Mouse (Mus musculus) liver (tissue): ENCODE measurements around the gene Sumo3.
A peak's percentile ranks its signal among the peaks of the same experiment; 100 is the strongest.

Source experiments
- DNase-seq: peaks from one replicate; pipeline ENCODE4 v3.0.0-alpha.2; 2020; ENCODE audit warnings: mixed read lengths

Sumo3 gene

GRCm38 (mm10) chr10:77589749-77590148 lies 16.1 kb upstream of the Sumo3 start:
- peak; percentile 14 for DNase-seq

GRCm38 (mm10) chr10:77590812-77591211 lies 15.1 kb upstream of the Sumo3 start:
- peak; percentile 84 for DNase-seq

GRCm38 (mm10) chr10:77591546-77591945 lies 14.4 kb upstream of the Sumo3 start:
- no peak for DNase-seq

- no peak for DNase-seq
These were observed 9.8 kb upstream of the Sumo3 start for GRCm38 (mm10) chr10:77596060-77596459.

- DNase-seq: no peak
These were observed 2.9 kb upstream of the Sumo3 start for GRCm38 (mm10) chr10:77603021-77603420.

- no peak for DNase-seq
These were observed 1.8 kb upstream of the Sumo3 start for GRCm38 (mm10) chr10:77604111-77604510.

GRCm38 (mm10) chr10:77604958-77605357 lies 939 bp upstream of the Sumo3 start:
- no peak for DNase-seq

- DNase-seq: peak; percentile 54
These were observed 529 bp upstream of the Sumo3 start for GRCm38 (mm10) chr10:77605368-77605767.

- DNase-seq: no peak
These were observed 958 bp downstream of the Sumo3 start for GRCm38 (mm10) chr10:77606855-77607254.

GRCm38 (mm10) chr10:77607441-77607840 lies 1.5 kb downstream of the Sumo3 start:
- peak; percentile 23 for DNase-seq

GRCm38 (mm10) chr10:77608589-77608988 lies 2.7 kb downstream of the Sumo3 start:
- no peak for DNase-seq

- no peak for DNase-seq
These were observed 4.5 kb downstream of the Sumo3 start for GRCm38 (mm10) chr10:77610221-77610961.

- no peak for DNase-seq
These were observed 7.5 kb downstream of the Sumo3 start for GRCm38 (mm10) chr10:77613409-77613808.

GRCm38 (mm10) chr10:77615647-77616046 lies 9.8 kb downstream of the Sumo3 start:
- no peak for DNase-seq

- DNase-seq: no peak
These were observed 10.3 kb downstream of the Sumo3 start for GRCm38 (mm10) chr10:77616166-77616565.

GRCm38 (mm10) chr10:77616926-77617325 lies 11.0 kb downstream of the Sumo3 start:
- no peak for DNase-seq

GRCm38 (mm10) chr10:77621546-77621945 lies 15.6 kb downstream of the Sumo3 start:
- DNase-seq: no peak

GRCm38 (mm10) chr10:77622055-77622988 lies 16.4 kb downstream of the Sumo3 start, which contains the start of gene Ube2g2:
TSS of gene Ube2g2 (plus strand) at chr10:77622275.
- DNase-seq: peak; percentile 94

- DNase-seq: peak; percentile 38
These were observed 17.2 kb downstream of the Sumo3 start for GRCm38 (mm10) chr10:77623069-77623492.

- no peak for DNase-seq
These were observed 17.9 kb downstream of the Sumo3 start for GRCm38 (mm10) chr10:77623639-77624400.

GRCm38 (mm10) chr10:77624570-77624995 lies 18.7 kb downstream of the Sumo3 start:
- DNase-seq: no peak

- DNase-seq: no peak
These were observed 20.1 kb downstream of the Sumo3 start for GRCm38 (mm10) chr10:77626036-77626435.

- DNase-seq: no peak
These were observed 20.7 kb downstream of the Sumo3 start for GRCm38 (mm10) chr10:77626591-77626990.
